Mouse (Mus musculus) cerebellum, adult 8-10 months (tissue): ENCODE measurements around the gene Lctl.
A peak's percentile ranks its signal among the peaks of the same experiment; 100 is the strongest.

Source experiments
- DNase-seq: peaks from one replicate; pipeline ENCODE4 v3.0.0; 2022

Lctl gene

DNA sequence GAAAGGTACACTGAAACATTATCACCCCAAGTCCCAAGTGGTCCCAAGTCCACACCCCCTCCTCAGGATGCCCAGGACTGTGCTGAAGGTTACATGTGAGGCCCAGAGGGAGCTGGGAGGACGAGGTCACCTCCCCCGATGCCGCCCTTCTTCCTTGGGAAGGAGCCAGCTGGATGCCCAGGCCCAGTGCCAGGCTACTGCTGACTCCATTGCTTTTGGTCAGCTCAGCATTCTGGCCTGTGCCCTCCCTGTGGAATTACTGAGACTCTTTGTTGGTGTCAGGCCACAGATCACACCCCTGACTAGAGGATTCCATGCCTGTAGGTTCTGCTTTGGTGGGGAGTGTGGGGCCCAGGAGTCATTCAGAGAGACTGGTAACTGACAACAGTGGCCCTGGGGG is at the start of gene Lctl:
Gene Lctl, plus strand, starts transcription at position 272 of the 400 bp plus-strand sequence.
- DNase-seq: no peak

- DNase-seq: no peak
These were observed 49.2 kb upstream of the Lctl start for GRCm38 (mm10) chr9:64067787-64068186.

DNA sequence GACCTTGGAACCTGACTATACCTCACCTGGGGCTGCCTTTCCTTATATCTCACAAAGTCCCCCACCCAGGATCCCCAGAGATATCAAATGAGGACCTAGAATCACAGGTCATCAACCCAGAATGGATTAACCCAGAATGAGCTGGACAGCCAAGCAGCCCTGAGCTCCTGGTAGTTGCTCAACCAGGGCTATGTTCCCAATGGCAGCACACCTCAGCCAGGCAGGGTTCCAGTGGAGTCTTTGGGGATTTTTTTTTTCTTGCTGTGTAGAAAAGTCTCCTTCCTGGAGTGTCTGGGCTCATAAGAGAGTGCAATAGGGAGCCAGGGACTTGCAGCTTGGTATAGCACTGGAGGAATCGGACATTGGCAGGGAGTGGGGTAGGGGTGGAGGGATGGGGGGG is 48.4 kb upstream of the Lctl start:
- no peak for DNase-seq

- no peak for DNase-seq
These were observed 47.8 kb upstream of the Lctl start for GRCm38 (mm10) chr9:64069131-64069530.

GRCm38 (mm10) chr9:64070674-64071073 is 46.3 kb upstream of the Lctl start:
- no peak for DNase-seq

DNA sequence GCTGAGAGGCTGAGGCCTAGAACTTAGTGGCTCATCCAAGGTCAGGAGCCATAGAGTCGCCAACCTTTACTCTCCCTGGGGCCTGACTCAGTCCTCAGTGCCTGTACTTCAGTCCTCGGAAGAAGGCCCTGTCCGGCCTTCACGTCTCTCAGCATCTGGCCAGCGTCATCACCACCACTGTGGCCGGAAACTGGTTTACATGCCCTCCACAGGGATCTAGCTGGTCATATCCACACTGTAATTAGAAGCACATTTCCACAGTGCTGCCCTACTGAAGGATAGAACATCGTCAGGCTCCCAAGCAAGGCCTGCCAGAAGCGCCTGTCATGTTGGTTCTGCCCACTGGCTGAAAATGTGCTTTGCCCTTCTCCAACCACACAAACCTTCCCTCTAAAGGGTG is 42.1 kb upstream of the Lctl start:
- DNase-seq: no peak

DNA sequence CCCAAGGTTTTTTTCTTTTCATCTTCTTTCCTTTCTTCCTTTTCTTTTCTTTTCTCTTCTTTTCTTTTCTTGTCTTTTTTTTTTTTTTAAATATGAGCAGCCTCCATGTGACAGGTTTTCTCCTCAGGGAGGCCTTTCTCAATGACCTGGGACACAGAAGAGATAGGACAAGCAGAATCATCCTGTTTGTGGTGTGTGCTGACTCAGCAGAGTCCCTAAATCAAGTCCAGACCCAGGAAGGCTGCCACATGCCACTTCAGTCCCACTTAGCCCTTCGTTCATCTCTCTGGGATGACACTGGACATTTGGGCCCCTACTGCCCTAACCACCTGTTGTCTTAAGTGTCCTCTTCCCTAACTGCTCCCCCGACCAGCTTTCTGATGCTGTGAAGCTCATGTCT is 40.5 kb upstream of the Lctl start:
- no peak for DNase-seq

DNA sequence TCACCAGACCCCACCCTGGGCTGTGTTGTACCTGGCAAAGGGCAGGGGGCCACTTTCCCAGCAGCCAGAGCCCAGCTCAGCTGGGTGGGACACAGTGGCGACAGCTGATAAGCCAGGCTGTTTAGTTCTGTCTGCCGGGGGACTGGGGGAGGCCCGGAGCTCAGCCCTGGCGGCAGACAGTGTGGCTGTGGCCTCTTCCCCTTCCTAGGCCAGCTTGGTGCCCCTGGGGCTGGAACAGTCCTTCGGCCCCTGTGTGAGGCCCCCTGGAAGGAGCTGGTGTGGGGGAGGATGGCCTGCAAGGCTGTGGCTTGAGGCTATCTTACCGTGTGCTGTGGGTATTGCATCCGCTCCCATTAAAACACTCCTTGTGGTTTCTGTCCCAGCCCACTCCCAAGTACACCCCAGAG is 38.6 kb upstream of the Lctl start:
- DNase-seq: no peak

- no peak for DNase-seq
These were observed 37.0 kb upstream of the Lctl start for GRCm38 (mm10) chr9:64079922-64080321.

GRCm38 (mm10) chr9:64084231-64084630 is 32.7 kb upstream of the Lctl start:
- DNase-seq: no peak

GRCm38 (mm10) chr9:64084661-64085399 is 32.1 kb upstream of the Lctl start:
- DNase-seq: no peak

- DNase-seq: no peak
These were observed 31.0 kb upstream of the Lctl start for GRCm38 (mm10) chr9:64085976-64086375.

- DNase-seq: no peak
These were observed 30.4 kb upstream of the Lctl start for GRCm38 (mm10) chr9:64086543-64086942.

DNA sequence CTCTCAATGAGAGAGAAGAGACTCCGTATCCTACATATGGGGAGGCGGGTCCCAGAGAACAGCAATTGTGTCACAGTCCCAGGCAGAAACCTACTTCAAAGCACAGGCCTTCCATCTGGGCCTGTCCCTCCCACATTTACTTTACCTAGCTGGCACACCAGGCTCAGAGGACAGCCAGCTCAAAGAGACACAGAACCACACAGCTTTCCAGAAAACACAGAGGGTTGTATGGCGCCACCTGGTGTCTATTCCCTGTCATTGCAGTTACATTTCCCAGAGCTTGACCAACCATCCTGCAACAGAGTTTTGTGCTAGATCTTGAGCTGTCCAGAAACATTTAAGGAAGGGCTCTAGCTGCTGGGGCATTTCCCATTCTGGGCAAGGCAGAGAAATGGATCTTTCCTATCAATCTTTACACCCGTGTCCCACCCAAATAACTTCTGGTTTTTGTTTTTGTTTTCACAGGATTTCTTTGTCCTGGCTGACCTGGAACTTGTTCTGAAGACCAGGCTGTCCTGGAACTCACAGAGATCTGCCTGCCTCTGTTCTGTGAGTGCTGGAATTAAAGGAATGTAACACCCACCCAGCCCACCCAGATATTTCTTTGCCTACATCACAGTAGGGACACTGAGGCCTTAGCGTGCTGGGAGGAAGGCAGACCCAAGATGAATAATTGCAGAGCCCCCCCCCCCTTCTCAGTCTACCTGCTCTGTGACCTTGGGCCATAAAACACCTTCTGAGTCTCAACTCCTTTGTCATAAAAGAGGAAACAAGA is 29.3 kb upstream of the Lctl start:
- peak; percentile 51 for DNase-seq

GRCm38 (mm10) chr9:64088346-64088745 is 28.6 kb upstream of the Lctl start:
- DNase-seq: no peak

DNA sequence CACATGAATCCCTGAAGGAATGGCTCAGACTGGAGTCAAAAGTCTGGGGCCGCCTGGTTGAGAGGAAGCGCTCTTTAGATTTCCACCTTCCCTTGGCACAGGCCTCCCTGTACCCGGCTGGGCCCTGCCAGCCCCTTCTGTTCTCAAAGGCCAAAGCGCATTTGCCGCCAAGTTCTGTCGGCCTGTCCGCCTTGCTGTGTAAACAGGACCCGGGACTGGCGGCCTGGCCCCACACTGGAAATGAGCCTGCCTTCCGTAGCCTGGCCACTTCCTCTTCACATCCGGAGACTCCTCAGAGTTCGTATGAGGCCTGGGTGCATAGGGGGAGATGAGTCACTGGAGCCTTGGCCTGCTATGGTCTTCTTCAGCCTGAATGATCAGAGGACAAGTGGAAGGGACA is 27.9 kb upstream of the Lctl start:
- no peak for DNase-seq

DNA sequence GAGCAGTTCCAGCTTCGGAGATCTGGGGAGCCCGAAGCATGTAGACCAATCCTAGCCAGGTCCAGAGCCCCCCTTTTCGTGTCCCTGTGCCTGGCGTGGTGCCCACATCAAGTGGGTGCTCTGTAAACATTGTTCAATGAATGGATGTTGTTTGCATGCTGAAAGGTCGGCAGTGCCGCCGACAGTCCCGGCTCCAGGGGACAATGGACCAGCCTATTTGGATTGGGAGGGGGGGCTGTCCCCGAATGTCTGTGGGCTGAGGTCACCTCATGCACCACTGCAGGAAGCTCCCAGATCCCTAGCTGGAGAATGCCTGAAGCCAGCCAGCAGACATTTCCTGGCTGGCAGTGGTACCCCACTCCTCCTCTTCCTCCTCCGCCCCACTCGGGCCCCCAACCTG is 22.9 kb upstream of the Lctl start:
- no peak for DNase-seq

GRCm38 (mm10) chr9:64098282-64098681 is 18.7 kb upstream of the Lctl start:
- DNase-seq: no peak

- peak; percentile 23 for DNase-seq
These were observed 16.5 kb upstream of the Lctl start for GRCm38 (mm10) chr9:64100442-64100841.

DNA sequence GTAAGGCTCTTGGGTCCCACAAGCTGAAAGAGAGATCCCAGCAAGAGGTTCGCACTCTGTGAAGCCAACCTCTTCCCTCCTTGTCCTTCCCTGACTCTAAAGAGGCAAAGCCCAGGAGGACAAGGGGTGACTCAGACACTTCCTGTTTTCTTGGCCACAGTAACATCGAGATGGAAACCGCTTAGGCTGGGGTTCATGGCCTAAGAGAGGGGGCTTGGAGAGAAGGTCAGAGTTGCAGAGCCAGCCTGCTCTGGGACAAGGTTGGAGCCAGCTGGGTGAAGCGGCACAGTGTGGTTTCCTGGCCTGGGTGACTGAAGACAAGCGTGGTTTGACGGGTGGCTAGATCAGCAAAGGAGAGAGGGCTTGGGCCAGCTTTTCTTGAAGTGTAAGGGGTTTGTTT is 11.6 kb upstream of the Lctl start:
- DNase-seq: no peak

- DNase-seq: no peak
These were observed 6.4 kb upstream of the Lctl start for GRCm38 (mm10) chr9:64110502-64110901.

DNA sequence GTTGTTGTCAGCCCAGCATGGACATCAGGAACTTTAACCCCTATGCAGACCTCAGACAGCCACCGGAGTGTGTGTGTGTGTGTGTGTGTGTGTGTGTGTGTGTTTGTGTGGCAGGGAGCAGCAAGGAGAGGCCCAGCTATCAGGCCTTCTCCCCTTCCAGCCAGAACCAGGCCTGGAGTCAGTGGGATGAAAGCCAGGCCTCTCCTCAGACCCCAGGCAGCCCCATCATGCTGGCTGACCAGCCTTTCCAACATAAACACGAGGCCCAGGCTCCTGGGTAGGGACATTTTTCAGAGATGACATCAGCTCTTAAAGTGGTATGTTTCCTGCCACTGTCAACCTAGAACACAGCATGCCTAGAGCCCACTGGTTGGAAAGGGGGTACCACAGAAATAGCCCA is 2.3 kb upstream of the Lctl start:
- DNase-seq: no peak

GRCm38 (mm10) chr9:64115756-64116155 is 1.2 kb upstream of the Lctl start:
- DNase-seq: no peak

- peak; percentile 23 for DNase-seq
These were observed 3.0 kb downstream of the Lctl start for GRCm38 (mm10) chr9:64119898-64120297.
